Mouse (Mus musculus) brain, embryonic 14.5 days (tissue): ENCODE measurements around the gene Gm17304.

ENCODE experiments used
- CTCF ChIP-seq: fragments of 200-500 bp; IDR thresholded peaks from 2 replicates; pipeline ENCODE4 v1.5.1; 2012; ENCODE audit warnings: inconsistent platforms, mild to moderate bottlenecking, moderate library complexity, borderline replicate concordance; ENCODE audit not compliant: insufficient read depth, insufficient read length; ENCODE audit errors: extremely low read depth
- POLR2A ChIP-seq: fragments of 200-500 bp; IDR thresholded peaks from 2 replicates; pipeline ENCODE4 v1.6.1; 2012; ENCODE audit warnings: mild to moderate bottlenecking, inconsistent platforms, borderline replicate concordance; ENCODE audit not compliant: poor library complexity, insufficient read depth, insufficient read length, severe bottlenecking; ENCODE audit errors: extremely low read depth

DNA sequence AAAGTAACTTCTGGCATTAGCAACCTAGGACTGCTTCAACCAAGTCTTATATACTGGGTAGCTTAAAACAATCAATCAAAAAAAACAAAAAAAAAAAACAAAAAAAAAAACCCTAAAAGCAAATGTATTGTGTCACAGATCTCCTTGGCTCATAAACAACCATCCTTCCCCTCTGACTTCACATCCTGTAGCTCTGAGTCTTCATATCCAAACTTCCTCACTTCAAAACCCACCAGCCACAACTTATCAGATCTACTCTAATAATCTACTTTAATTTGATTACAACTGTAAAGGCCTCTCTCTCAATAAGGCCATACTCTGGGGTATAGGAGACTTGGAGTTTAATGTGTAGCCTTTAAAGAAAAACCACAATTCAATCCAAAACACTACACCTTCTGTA, 41.1 kb downstream of the Gm17304 start:
- no peak for TF ChIP-seq POLR2A
- no peak for TF ChIP-seq CTCF
